Comparison of ENCODE assay signal across 9 mouse cellular contexts in the genomic region with DNA sequence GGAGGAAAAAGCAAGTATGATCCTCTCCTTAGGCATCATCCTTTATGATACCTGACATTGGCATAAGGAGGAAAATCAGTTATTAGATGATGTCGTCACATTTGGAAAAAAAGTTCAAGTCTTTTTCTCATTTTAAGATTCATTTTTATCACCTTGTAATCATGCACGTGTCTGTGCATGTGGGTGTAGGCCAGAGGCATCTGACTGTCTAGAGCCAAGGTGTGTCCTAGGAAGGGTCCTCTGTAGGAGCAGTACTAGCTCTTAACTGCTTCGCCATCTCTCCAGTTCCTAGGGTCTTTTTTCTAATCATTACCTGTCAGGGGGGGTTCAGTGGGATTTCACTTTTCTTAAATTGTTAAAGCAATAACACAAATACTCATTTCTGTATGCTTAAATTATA. TPM values are rescaled to one million over a fixed set of nuclear protein-coding genes. Genes with fewer than 3 reads are reported as not detected.
A peak's percentile ranks its signal among the peaks of the same experiment; 100 is the strongest.
DNase-seq lines count a peak whose midpoint lies in the region; ATAC-seq and TF ChIP-seq lines count a peak whose summit lies in the region.
"Had no signal": no experiment of that assay in that cellular context is flagged by ENCODE, and none has a peak within 500 bp of the region (broad histone marks: within the 10 kb centered on the region; RNA-seq: fewer than 3 reads in every experiment).

No protein-coding gene starts in this region.

- 25% methylated on average over 3 of the region's 3 CpGs for whole genome bisulfite sequencing in cerebellum, adult 2 months
- WGBS in lung, postnatal 0 days, result 36% methylated on average over 3 of the region's 3 CpGs
- WGBS in limb, embryonic 15.5 days, result 35% methylated on average over 3 of the region's 3 CpGs

- H3K9me3 ChIP-seq in lung, postnatal 0 days (ENCODE audit: low read length), result no peaks in the 10 kb centered on the region
- no peaks in the 10 kb centered on the region for H3K9me3 ChIP-seq in limb, embryonic 15.5 days

- peak overlapping the region; percentile 22; the same call in 1 of the 2 replicates for H3K4me2 ChIP-seq in lung, postnatal 0 days (replicated peaks; ENCODE audit: low read depth, low read length)
- H3K4me2 ChIP-seq in limb, embryonic 15.5 days, result peak overlapping the region; percentile 32

- no peak for ATAC-seq in lung, postnatal 0 days
- ATAC-seq in limb, embryonic 15.5 days (ENCODE audit: insufficient number of reproducible peaks, low FRiP score, low TSS enrichment, low read depth), result no peak
- no peak for ATAC-seq in megakaryocyte progenitor cell, adult 5-6 weeks (replicated peaks; ENCODE audit: poor library complexity)

- no peak overlapping the region for H3K9ac ChIP-seq in lung, postnatal 0 days (replicated peaks; ENCODE audit: low read depth)
- no peak overlapping the region for H3K9ac ChIP-seq in limb, embryonic 15.5 days

- TF ChIP-seq EP300 in lung, postnatal 0 days (IDR thresholded peaks at IDR 0.05), result no peak

- peak overlapping the region; percentile 56 for H3K4me3 ChIP-seq in cerebellum, adult 2 months (replicated peaks; ENCODE audit: insufficient read depth, low read depth, low read length)
- H3K4me3 ChIP-seq in lung, postnatal 0 days (ENCODE audit: low read depth, low read length), result peak overlapping the region; percentile 43; the same call in 1 of the 2 replicates
- peak overlapping the region; percentile 53 for H3K4me3 ChIP-seq in limb, embryonic 15.5 days

- H3K27me3 ChIP-seq in cerebellum, adult 2 months (ENCODE audit: control insufficient read depth, insufficient read depth, low read length), result no peaks in the 10 kb centered on the region
- H3K27me3 ChIP-seq in lung, postnatal 0 days (replicated peaks; ENCODE audit: insufficient read depth, low read length), result no peaks in the 10 kb centered on the region
- no peaks in the 10 kb centered on the region for H3K27me3 ChIP-seq in limb, embryonic 15.5 days

- no peaks in the 10 kb centered on the region for H3K36me3 ChIP-seq in lung, postnatal 0 days (ENCODE audit: insufficient read depth, low read length)
- H3K36me3 ChIP-seq in limb, embryonic 15.5 days, result no peaks in the 10 kb centered on the region

- peak overlapping the region; percentile 72; the same call in 1 of the 2 replicates for H3K27ac ChIP-seq in cerebellum, adult 2 months (ENCODE audit: insufficient read depth, low read length)
- H3K27ac ChIP-seq in lung, postnatal 0 days (ENCODE audit: low read length), result no peak overlapping the region
- no peak overlapping the region for H3K27ac ChIP-seq in limb, embryonic 15.5 days

- H3K4me1 ChIP-seq in cerebellum, adult 2 months (ENCODE audit: control insufficient read depth, insufficient read depth, low read length), result peaks cover 2% of the 10 kb centered on the region; the same call in 1 of the 2 replicates
- no peaks in the 10 kb centered on the region for H3K4me1 ChIP-seq in lung, postnatal 0 days (ENCODE audit: insufficient read depth, low read depth, low read length)
- H3K4me1 ChIP-seq in limb, embryonic 15.5 days, result no peaks in the 10 kb centered on the region; the same call in 1 of the 2 replicates

- DNase-seq in cerebellum, adult 2 months, result peak; percentile 20 to 23
- DNase-seq in cerebellum, adult 11 months, result no peak
- DNase-seq in lung, postnatal 0 days (ENCODE audit: low spot score), result no peak
- DNase-seq in lung, adult 18-20 months, result no peak
- no peak for DNase-seq in right cerebral cortex, postnatal 10 days (ENCODE audit: low spot score in 2 of 2)
- no peak for DNase-seq in layer of hippocampus, postnatal 10 days (ENCODE audit: low spot score in 2 of 2)
- DNase-seq: left cerebral cortex, postnatal 4 days had no signal

- no peak for TF ChIP-seq POLR2A in cerebellum, adult 2 months (IDR thresholded peaks at IDR 0.05; ENCODE audit: borderline replicate concordance, insufficient read depth, low read length)

- no peak for TF ChIP-seq CTCF in cerebellum, adult 2 months (IDR thresholded peaks at IDR 0.05; ENCODE audit: borderline replicate concordance, insufficient read depth, low read depth, low read length)
- TF ChIP-seq CTCF in lung, postnatal 0 days (IDR thresholded peaks at IDR 0.05), result no peak

RNA-seq across cellular contexts. Expression of a gene that starts 0.8 kb away (rescaled TPM):
- 29.6 and 34.2 TPM in 2 replicates for polyA plus RNA-seq in cerebellum, adult 2 months (2012; rRNA removed)
- 20.5 and 21.3 TPM in 2 replicates for polyA plus RNA-seq in lung, postnatal 0 days (2015; fragmentation: Nextera tagmentation; extraction: Ambion mirVana)
- 29.7 and 33.5 TPM in 2 replicates for polyA plus RNA-seq in limb, embryonic 15.5 days (2015; fragmentation: Nextera tagmentation; extraction: Ambion mirVana)
- total RNA-seq in layer of hippocampus, postnatal 10 days (2021), result 10 to 100 TPM; 52.7 to 55.4 TPM
- 20.7 and 26.4 TPM in 2 replicates for total RNA-seq in megakaryocyte progenitor cell, adult 5-6 weeks (2015)
- total RNA-seq in megakaryocyte progenitor cell, adult 5-6 weeks (2017), result 32.6 and 32.7 TPM in 2 replicates

Comparison
In these comparisons a context has a peak if more than half of its experiments do, and no peak if none do; other contexts are left out.
1. DNase-seq: peak in cerebellum, adult 2 months (2 of 2); none in cerebellum, adult 11 months (single experiment), lung, postnatal 0 days (single experiment), lung, adult 18-20 months (0 of 2), right cerebral cortex, postnatal 10 days (0 of 2) and layer of hippocampus, postnatal 10 days (0 of 2).
2. Peak in every context shown above with its lines, with median percentiles within 50 percentile points of each other: H3K4me3 ChIP-seq.